Mouse (Mus musculus) thymus, postnatal 36 days (tissue): ENCODE data around the gene Tmco2.
"Not testable (repeated sequence)": the region's sequence is repeated elsewhere in the genome, so short reads cannot be mapped to it uniquely, and the experiment has no call there.

ENCODE experiments used
- DNase-seq, 2 experiments: peaks; one replicate each; pipeline ENCODE4 v3.0.0; 2022; ENCODE audit warnings: mixed read lengths in 2 of 2

Tmco2 gene

DNA sequence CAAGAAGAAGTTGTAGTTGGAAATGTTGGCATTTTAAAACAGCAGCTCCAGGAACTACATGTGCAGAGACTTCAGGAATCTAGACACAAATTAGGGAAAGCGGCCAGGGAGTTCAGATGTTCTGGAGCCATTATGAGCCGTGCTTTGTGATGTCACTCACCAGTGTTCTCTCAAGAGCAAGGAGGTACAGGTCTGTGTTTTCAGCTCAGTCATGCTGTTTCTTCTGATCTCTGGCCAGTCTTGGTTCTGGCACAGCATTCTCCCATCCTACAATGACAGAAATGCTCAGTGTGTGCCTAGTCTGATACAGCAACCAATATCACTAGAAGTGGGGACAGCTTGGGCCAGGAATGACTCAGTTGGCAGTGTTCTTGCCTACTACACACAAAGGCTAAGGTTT is at the start of gene Tmco2:
Gene Tmco2, minus strand, starts transcription at position 101 of the 400 bp plus-strand sequence.
- DNase-seq: no peak

DNA sequence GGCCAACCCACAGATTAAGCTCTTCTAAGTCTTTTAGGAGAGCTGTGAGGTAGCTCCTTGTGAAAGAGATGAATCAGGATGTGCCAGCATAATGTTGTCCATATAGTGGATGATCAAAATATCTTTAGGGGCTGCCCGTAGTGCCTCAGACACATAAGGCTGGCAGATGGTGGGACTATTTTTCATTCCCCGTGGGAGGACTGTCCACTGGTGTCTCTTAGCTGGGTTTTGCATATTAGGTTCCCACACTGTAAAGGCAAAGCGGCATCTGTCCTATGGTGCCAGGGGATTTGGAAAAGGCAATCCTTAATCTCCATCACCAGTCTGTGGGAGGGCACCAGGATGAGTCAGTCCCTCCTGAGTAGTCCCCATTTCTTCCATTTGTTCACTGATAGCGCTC is 5.7 kb downstream of the Tmco2 start:
- no peak for DNase-seq

DNA sequence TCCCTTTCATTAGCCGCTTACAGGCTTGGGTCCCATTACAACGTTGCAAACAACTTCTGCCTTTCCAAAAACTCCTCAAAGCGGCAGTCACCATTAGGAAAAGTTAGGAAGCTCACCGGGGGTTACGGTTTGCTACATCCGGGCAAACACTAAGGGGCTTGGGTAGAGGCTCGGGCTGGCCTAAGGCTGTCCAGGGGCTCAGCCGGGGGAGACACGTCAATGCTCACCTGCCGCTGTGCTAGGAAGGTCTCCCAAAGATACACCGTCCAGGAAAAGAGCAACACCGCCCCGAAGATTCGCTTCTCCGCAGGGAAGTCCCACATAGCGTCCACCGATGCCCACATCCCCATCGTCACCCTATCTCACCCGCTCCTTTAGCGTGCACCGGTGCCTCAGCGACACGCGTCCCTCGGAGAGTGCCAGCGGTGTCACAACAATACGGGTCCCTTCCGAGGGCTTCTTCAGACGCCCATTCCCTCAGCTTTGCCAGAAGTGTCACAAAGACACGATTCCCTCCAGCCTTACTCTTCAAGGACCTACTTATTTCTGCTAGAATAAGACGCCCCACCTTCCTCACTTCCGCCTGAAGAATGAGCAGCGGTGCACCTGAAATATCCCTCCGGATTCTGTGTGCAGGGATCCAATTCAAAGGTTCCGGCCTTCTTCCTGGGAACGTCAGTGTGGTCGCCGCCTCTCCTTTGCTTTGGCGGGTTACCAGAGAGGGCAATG is 11.2 kb downstream of the Tmco2 start, which contains the start of gene Zmpste24:
Gene Zmpste24, minus strand, starts transcription at position 592 of the 729 bp plus-strand sequence.
- DNase-seq: peak; percentile 82 to 86

DNA sequence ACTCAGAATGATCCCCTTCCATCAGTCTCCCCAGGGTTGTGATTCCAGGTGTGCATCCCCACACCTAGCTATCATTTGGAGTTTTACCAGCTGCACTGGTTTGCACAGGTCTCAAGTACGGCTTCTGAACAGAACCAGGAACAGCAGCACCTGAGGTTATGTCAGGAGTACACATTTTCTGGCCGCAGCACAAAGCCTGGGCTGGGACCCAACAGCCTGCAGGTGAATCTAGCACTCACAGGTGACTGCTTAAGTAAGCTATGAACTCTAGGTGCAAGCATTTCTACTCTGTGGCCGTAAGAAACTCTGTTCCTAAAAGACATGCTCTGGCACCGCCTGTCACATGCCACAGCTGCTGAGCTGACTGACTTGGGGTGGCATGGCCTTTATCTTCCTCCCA is 18.8 kb downstream of the Tmco2 start:
- no peak for DNase-seq

GRCm38 (mm10) chr4:121088696-121089095 is 20.3 kb downstream of the Tmco2 start:
- DNase-seq: no peak

- DNase-seq: no peak
Observed at GRCm38 (mm10) chr4:121084506-121084905, 24.5 kb downstream of the Tmco2 start.

DNA sequence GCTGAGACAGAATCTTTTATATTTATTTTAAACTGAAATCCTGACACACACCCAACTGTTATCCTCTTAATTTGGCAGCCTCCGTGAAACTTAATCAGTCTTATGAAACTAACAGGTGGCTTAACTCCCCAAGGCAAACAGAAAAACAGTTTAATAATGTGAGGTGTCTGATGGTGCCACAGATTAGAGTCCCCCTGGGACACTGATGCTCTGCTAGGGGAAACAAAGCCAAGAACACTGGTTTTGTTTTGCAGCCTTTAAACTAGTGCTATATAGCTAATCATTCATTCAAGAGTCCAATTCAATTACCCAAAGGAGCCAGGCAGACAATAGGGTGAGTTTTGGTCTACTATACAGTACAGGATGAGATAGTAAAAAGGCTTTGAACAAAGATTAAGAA is 28.6 kb downstream of the Tmco2 start:
- DNase-seq: no peak

DNA sequence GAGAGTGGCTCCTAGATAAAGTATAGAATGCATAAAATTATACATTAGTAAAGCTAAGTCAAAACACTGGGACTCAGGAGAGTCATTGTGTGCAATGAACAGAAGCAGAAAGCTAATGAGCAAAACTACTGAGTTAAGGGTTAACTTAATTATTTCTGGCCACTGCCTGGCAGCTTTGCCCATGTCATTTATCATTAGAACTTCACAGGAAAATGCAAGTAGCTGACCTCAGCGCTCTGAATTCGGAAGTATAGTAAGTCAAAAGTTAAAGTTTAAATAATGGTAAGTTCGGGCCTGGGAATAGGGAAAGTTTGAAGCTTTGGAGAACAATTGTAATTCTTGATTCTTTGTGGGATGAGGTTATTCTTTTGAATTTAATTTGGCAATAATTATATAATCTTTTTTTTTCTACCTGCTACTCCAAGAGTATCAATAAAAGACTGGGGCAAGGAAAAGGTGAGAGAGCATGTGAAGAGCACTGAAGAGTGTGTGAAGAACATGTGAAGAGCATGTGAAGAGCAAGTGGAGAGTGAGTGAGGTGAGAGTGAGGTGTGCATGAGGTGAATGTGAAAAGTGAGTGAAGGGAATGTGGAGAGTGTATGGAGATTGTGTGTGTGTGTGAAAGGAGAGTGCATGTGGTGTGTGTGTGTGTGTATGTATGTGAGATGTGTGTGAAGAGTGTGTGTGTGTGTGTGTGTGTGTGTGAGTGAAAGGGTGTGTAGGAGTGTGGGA is 30.9 kb downstream of the Tmco2 start:
- no peak for DNase-seq

DNA sequence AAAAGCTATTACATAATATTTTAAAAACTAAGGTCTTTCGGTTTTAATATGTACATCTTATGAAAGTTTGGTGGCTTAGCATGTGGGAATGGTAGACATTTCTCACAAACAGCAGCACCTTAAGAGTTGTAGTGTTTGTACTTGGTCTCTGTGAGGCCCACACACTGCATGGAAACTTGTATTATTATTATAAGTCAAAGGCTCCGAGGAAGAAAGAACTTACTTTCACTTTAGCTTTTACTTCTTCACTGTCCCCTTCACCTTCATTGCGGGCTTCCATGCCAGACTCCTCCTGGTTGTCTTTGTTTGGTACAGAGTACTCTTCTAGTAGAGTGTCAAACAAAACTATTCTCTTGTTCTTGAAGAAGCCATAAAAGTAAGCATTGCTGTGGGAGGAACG is 34.8 kb downstream of the Tmco2 start:
- no peak for DNase-seq

DNA sequence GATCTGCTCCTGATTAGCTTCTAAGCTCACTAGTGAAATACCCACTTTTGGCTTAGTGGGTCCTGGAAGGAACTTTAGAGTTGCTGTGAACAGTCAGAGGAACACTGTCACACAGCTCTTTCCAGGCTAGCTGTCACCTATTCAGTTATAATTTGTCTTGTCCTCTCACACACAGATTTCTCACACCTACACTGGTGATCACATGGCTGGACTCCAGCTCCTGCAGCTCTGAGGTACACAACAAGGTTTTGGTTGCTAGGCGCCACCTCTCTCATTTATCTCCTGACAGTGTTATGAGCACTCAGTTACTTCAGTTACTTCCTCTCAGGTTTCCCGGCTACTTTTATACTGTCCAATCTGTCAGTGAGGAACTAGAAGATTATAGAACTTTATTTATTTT is 43.7 kb downstream of the Tmco2 start:
- DNase-seq: no peak

DNA sequence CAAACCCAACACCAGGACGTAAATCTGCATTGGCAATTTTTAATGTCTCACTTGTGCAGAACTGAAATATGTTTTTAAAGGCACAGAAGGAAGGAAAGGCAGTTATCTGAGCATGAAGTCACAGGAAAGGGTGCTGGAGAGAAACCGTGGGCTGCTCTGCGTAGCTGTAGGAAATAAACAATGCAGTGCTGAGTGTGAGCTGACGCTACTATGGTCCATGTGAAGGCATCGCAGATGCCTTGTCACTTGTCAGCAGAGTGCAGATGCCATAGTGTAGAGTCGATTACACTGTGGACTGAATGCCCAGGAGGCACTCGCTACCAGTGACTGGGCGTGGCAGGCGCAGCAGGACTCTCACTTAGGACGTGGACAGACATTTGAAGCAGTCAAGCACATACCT is 49.8 kb downstream of the Tmco2 start:
- not testable (repeated sequence) for DNase-seq

GRCm38 (mm10) chr4:121057032-121057431 is 52.0 kb downstream of the Tmco2 start:
- DNase-seq: no peak

DNA sequence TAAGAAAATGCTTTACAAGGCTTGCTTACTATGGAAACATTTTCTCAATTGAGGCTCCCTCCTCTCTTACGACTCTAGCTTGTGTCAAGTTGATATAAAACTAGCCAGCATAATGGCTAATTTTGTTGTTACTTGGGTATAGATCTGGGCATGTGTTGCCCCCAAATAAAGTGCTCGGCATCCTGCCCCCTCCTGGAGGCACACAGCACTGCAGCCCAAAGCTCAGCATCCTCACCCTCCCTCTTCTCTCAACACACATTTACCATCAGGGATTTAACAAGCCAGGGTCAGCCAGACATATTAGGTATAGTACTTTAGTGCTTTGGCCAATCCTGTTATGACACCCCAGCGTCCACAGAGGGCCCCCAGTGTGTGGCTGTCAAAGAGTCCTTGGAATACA is 52.7 kb downstream of the Tmco2 start:
- DNase-seq: peak; percentile 32 to 46
